Mouse (Mus musculus) erythroid progenitor cell, adult 5-6 weeks (primary cell): ENCODE measurements around the gene Clec2h. TPM values are rescaled to one million over a fixed set of nuclear protein-coding genes. Genes with fewer than 3 reads are reported as not detected.

Source experiments
- ATAC-seq: replicated peaks from 2 replicates; pipeline ENCODE4 v1.8.0; 2016; ENCODE audit warnings: moderate number of reproducible peaks, mild to moderate bottlenecking, moderate TSS enrichment, inconsistent platforms; ENCODE audit not compliant: poor library complexity, low FRiP score, severe bottlenecking
- total RNA-seq, 2 experiments: library from RNA; stranded (forward) in 1 of 2; stranded (reverse) in 1 of 2; fragments of 150-400 nt in 1 of 2; fragments of 186-747, 209-891 nt in 1 of 2; gene quantifications; 2 replicates each; pipeline versions ENCODE4 v1.2.3 to v1.2.4; 2015 to 2017; ENCODE audit warnings: low replicate concordance in 2 of 2

The Clec2h gene
- total RNA-seq, 2 experiments from 2014 or later = not detected

- ATAC-seq = no peak
Measured at GRCm38 (mm10) chr6:128722959-128723358, 60.8 kb downstream of the Clec2h start, which contains the start of gene Klrb1. Gene Klrb1, minus strand, starts transcription at chr6:128723059.

Other genes starting within 250 kb of the Clec2h start
- 3.6 and 37.3 TPM in 2 replicates for gene Itfg2, start 237.5 kb upstream of the Clec2h start, total RNA-seq (2015; ENCODE audit: low replicate concordance)
- 5.9 and 19.5 TPM in 2 replicates for gene Itfg2, start 237.5 kb upstream of the Clec2h start, total RNA-seq (2017; ENCODE audit: low replicate concordance)
- 18.0 and 23.5 TPM in 2 replicates for gene Fkbp4, start 223.7 kb upstream of the Clec2h start, total RNA-seq (2015; ENCODE audit: low replicate concordance)
- gene Fkbp4, start 223.7 kb upstream of the Clec2h start, total RNA-seq (2017; ENCODE audit: low replicate concordance) = 40.8 and 44.4 TPM in 2 replicates
- gene Pzp, start 135.7 kb upstream of the Clec2h start, total RNA-seq (2015; ENCODE audit: low replicate concordance) = not detected in 2 replicates
- not detected in 2 replicates for gene Pzp, start 135.7 kb upstream of the Clec2h start, total RNA-seq (2017; ENCODE audit: low replicate concordance)
- not detected in 2 replicates for gene A2ml1, start 80.8 kb upstream of the Clec2h start, total RNA-seq (2015; ENCODE audit: low replicate concordance)
- not detected in 2 replicates for gene A2ml1, start 80.8 kb upstream of the Clec2h start, total RNA-seq (2017; ENCODE audit: low replicate concordance)
- gene Klrb1a, start 38.9 kb upstream of the Clec2h start, total RNA-seq (2015; ENCODE audit: low replicate concordance) = not detected in 2 replicates
- not detected in 2 replicates for gene Klrb1a, start 38.9 kb upstream of the Clec2h start, total RNA-seq (2017; ENCODE audit: low replicate concordance)
- gene Klrb1, start 60.7 kb downstream of the Clec2h start, total RNA-seq (2015; ENCODE audit: low replicate concordance) = not detected in 2 replicates
- gene Klrb1, start 60.7 kb downstream of the Clec2h start, total RNA-seq (2017; ENCODE audit: low replicate concordance) = not detected in 2 replicates
- gene Klrb1c, start 126.8 kb downstream of the Clec2h start, total RNA-seq (2015; ENCODE audit: low replicate concordance) = 10.5 TPM in 1 of 2 replicates, not detected in the other
- gene Klrb1c, start 126.8 kb downstream of the Clec2h start, total RNA-seq (2017; ENCODE audit: low replicate concordance) = 1.3 and 1.5 TPM in 2 replicates
- gene Gm44511, start 163.9 kb downstream of the Clec2h start, total RNA-seq (2015; ENCODE audit: low replicate concordance) = not detected in 2 replicates
- not detected in 2 replicates for gene Gm44511, start 163.9 kb downstream of the Clec2h start, total RNA-seq (2017; ENCODE audit: low replicate concordance)
- gene Klrb1b, start 163.9 kb downstream of the Clec2h start, total RNA-seq (2015; ENCODE audit: low replicate concordance) = 2.9 TPM in 1 of 2 replicates, not detected in the other
- gene Klrb1b, start 163.9 kb downstream of the Clec2h start, total RNA-seq (2017; ENCODE audit: low replicate concordance) = not detected in 2 replicates
- 3.2 and 4.6 TPM in 2 replicates for gene Clec2i, start 225.2 kb downstream of the Clec2h start, total RNA-seq (2015; ENCODE audit: low replicate concordance)
- 7.7 and 13.5 TPM in 2 replicates for gene Clec2i, start 225.2 kb downstream of the Clec2h start, total RNA-seq (2017; ENCODE audit: low replicate concordance)
- gene BC035044, start 228.7 kb downstream of the Clec2h start, total RNA-seq (2015; ENCODE audit: low replicate concordance) = 10.1 and 21.4 TPM in 2 replicates
- gene BC035044, start 228.7 kb downstream of the Clec2h start, total RNA-seq (2017; ENCODE audit: low replicate concordance) = 19.9 and 20.8 TPM in 2 replicates